Mouse (Mus musculus): ENCODE data around the gene Tbrg4. TPM values are rescaled to one million over a fixed set of nuclear protein-coding genes. Genes with fewer than 3 reads are reported as not detected.

Gene Tbrg4
- polyA plus RNA-seq, 1 experiment from 2014 or later = 49.8 TPM

GRCm38 (mm10) chr11:6628568-6628967 is 2.7 kb upstream of the Tbrg4 start:
- 35% methylated on average over 4 of the region's 4 CpGs for WGBS
- Histone ChIP-seq H3K36me3 (ENCODE audit: control insufficient read depth, insufficient read depth) (peaks cover 5% of the 10 kb centered on the region; the same call in 1 of the 2 replicates), H3K9ac (ENCODE audit: low read length) (no peak overlapping the region), H3K27me3 (ENCODE audit: control insufficient read depth, insufficient read depth, low read length) (no peaks in the 10 kb centered on the region), H3K9me3 (replicated peaks; ENCODE audit: control insufficient read depth, low read length) (no peaks in the 10 kb centered on the region), H3K4me3 (ENCODE audit: low read length) (no peak overlapping the region), H3K4me2 (ENCODE audit: low read depth, low read length) (no peak overlapping the region), H3K27ac (ENCODE audit: low read length) (no peak overlapping the region), H3K4me1 (ENCODE audit: control insufficient read depth, insufficient read depth, low read length) (peaks cover 18% of the 10 kb centered on the region)
- ATAC-seq (replicated peaks; ENCODE audit: extremely low read depth, insufficient read depth, low FRiP score) = no peak

DNA sequence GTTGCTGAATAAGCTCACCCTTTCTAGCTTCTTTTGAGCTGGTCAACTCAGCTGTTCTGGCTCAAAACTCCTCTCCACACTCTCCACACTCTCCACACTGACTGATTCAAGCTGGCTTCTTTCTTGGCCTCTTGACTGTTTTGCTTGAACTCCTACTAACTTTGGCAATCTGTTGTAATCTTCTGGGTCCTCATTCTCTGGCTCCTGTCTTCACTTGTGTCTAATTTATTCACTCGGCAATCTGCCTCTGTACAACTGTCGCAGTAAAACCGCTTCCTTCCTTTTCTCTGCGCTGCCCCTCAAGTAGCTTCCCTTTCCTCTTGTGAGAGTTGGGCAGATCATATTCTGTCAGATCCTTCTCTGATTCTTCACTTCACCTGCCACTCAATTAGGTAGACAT is 1.9 kb upstream of the Tbrg4 start:
- Histone ChIP-seq H3K4me3 (ENCODE audit: low read length) (no peak overlapping the region), H3K27ac (ENCODE audit: low read length) (peak overlapping the region; percentile 41), H3K9ac (ENCODE audit: low read length) (no peak overlapping the region), H3K36me3 (ENCODE audit: control insufficient read depth, insufficient read depth) (peaks cover 13% of the 10 kb centered on the region), H3K4me1 (ENCODE audit: control insufficient read depth, insufficient read depth, low read length) (peaks cover 25% of the 10 kb centered on the region), H3K9me3 (replicated peaks; ENCODE audit: control insufficient read depth, low read length) (no peaks in the 10 kb centered on the region), H3K4me2 (ENCODE audit: low read depth, low read length) (no peak overlapping the region), H3K27me3 (ENCODE audit: control insufficient read depth, insufficient read depth, low read length) (no peaks in the 10 kb centered on the region)
- no peak for ATAC-seq (replicated peaks; ENCODE audit: extremely low read depth, insufficient read depth, low FRiP score)
- WGBS = 73% methylated on average over 4 of the region's 4 CpGs

DNA sequence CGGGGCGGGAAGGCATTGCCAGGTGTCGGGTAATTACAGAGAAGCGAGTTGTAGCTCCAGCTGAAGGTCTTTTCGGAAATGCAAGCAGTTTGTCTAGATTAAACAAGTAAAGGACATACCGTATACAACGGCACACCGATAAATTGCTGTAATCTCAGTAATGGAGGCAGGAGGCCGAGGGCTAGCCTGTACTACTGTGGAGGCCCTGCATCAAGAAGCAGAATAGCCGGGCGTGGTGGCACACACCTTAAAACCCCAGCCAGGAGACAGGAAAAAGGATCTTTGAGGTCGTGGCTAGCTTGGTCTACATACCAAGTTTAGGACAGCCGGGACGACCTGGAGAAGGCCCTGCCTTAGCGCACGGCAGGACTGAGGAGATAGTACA is 513 bp upstream of the Tbrg4 start:
- H3K4me2 ChIP-seq (ENCODE audit: low read depth, low read length) = peak overlapping the region; percentile 83
- WGBS = 9% methylated on average over 16 of the region's 16 CpGs
- H3K36me3 ChIP-seq (ENCODE audit: control insufficient read depth, insufficient read depth) = peaks cover 22% of the 10 kb centered on the region
- peak overlapping the region; percentile 89 for H3K27ac ChIP-seq (ENCODE audit: low read length)
- peaks cover 25% of the 10 kb centered on the region for H3K4me1 ChIP-seq (ENCODE audit: control insufficient read depth, insufficient read depth, low read length)
- H3K27me3 ChIP-seq (ENCODE audit: control insufficient read depth, insufficient read depth, low read length) = no peaks in the 10 kb centered on the region
- H3K9ac ChIP-seq (ENCODE audit: low read length) = peak overlapping the region; percentile 84
- no peak for ATAC-seq (replicated peaks; ENCODE audit: extremely low read depth, insufficient read depth, low FRiP score)
- H3K4me3 ChIP-seq (ENCODE audit: low read length) = peak overlapping the region; percentile 76
- no peaks in the 10 kb centered on the region for H3K9me3 ChIP-seq (replicated peaks; ENCODE audit: control insufficient read depth, low read length)

DNA sequence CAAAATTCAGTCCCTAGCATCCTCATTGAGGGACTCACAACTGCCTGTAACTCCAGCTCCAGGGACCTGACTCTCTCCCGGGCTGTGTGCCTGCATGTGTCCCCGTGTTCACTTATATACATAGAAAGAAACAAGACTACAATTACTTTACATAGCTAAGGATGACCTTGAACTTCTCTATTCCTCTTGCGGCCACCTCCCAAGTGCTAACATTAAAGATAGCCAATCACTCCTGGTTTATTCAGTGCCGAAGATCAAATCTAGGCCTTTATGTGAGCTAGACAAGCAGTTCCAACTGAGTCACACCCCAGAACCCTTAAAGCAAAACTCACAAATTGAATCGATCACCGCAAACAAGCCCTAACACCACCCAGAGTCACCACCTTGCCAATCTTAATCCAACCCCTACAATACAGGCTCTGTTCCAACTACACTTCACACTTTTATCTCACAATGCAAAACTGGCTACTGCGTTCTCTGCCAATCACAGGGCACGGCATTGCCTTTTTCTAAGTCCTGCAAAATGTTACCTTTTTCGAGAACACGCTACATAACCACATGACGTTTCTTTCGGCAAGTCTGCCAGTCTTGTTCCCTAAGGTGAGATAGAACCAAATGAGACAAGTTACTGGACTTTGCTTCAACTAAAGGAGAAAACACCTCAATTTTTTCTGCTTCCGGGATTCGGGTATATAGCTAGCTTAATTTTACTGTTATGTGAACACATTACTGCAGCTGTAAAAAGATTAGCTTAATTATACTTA is 1.1 kb downstream of the Tbrg4 start:
- Histone ChIP-seq H3K9ac (ENCODE audit: low read length) (peak overlapping the region; percentile 84), H3K4me2 (ENCODE audit: low read depth, low read length) (peak overlapping the region; percentile 90), H3K27ac (ENCODE audit: low read length) (peak overlapping the region; percentile 46; the same call in 1 of the 2 replicates), H3K4me1 (ENCODE audit: control insufficient read depth, insufficient read depth, low read length) (peaks cover 25% of the 10 kb centered on the region), H3K9me3 (replicated peaks; ENCODE audit: control insufficient read depth, low read length) (no peaks in the 10 kb centered on the region), H3K36me3 (ENCODE audit: control insufficient read depth, insufficient read depth) (peaks cover 38% of the 10 kb centered on the region), H3K4me3 (ENCODE audit: low read length) (peak overlapping the region; percentile 76), H3K27me3 (ENCODE audit: control insufficient read depth, insufficient read depth, low read length) (no peaks in the 10 kb centered on the region)
- no peak for ATAC-seq (replicated peaks; ENCODE audit: extremely low read depth, insufficient read depth, low FRiP score)
- WGBS = 45% methylated on average over 14 of the region's 14 CpGs

GRCm38 (mm10) chr11:6623704-6624103 is 2.2 kb downstream of the Tbrg4 start:
- H3K27ac ChIP-seq (ENCODE audit: low read length) = no peak overlapping the region
- whole genome bisulfite sequencing = 82% methylated on average over 10 of the region's 10 CpGs
- H3K4me2 ChIP-seq (ENCODE audit: low read depth, low read length) = peak overlapping the region; percentile 90
- H3K9ac ChIP-seq (ENCODE audit: low read length) = no peak overlapping the region
- ATAC-seq (replicated peaks; ENCODE audit: extremely low read depth, insufficient read depth, low FRiP score) = no peak
- H3K9me3 ChIP-seq (replicated peaks; ENCODE audit: control insufficient read depth, low read length) = no peaks in the 10 kb centered on the region
- peaks cover 49% of the 10 kb centered on the region for H3K36me3 ChIP-seq (ENCODE audit: control insufficient read depth, insufficient read depth)
- no peaks in the 10 kb centered on the region for H3K27me3 ChIP-seq (ENCODE audit: control insufficient read depth, insufficient read depth, low read length)
- peak overlapping the region; percentile 76 for H3K4me3 ChIP-seq (ENCODE audit: low read length)
- H3K4me1 ChIP-seq (ENCODE audit: control insufficient read depth, insufficient read depth, low read length) = peaks cover 25% of the 10 kb centered on the region

DNA sequence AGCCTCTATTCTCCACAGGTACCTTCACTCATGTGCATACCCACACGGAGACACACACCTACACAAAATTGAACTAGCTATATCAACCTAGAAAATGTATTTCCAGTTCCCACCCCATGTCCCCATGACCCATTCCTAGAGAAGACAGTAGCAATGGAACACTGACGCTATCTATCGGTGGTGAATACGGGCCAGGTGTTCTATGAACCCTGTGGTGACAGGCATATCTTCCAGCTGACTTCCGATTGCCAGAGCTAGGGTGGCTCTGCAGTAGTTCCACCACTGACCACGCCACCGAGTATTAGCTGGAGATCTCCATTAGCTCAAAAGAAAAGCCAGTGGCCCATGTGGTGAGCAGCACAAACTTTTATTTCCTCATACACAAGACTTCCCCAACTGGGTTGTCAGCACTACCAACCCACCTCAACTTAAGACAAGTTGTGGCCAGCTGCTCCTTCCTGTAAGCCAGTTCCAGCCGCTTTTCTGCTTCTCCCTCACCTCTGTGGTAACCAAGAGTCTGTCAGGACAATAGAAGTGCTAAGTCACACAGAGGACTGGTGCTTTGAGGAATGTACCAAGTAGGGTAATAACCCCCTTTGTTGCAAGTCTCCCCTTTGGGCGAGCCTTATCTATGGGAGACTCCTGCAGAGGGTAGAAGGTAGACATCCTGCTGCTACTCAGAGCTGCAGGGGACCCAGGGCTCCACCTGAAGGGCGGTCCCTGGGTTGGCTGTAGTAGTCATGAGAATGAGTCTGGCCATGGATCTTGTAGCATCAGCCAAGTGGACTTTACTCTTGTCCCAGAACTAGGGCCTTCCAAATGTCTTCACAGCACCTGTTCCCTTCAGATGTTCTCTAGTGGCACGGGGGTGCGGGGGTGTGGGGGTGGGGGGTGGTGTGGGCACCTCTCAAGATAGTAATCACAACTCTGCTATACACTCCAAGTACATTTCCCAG is 10.3 kb downstream of the Tbrg4 start:
- WGBS = 76% methylated on average over 12 of the region's 12 CpGs
- Histone ChIP-seq H3K4me1 (ENCODE audit: control insufficient read depth, insufficient read depth, low read length) (no peaks in the 10 kb centered on the region), H3K27ac (ENCODE audit: low read length) (no peak overlapping the region), H3K36me3 (ENCODE audit: control insufficient read depth, insufficient read depth) (peaks cover 66% of the 10 kb centered on the region), H3K9ac (ENCODE audit: low read length) (no peak overlapping the region), H3K4me2 (ENCODE audit: low read depth, low read length) (no peak overlapping the region), H3K4me3 (ENCODE audit: low read length) (no peak overlapping the region), H3K9me3 (replicated peaks; ENCODE audit: control insufficient read depth, low read length) (no peaks in the 10 kb centered on the region), H3K27me3 (ENCODE audit: control insufficient read depth, insufficient read depth, low read length) (no peaks in the 10 kb centered on the region)
- 0 out of 2 replicates have a peak, but pooled peaks have one; percentile 23 for ATAC-seq (replicated peaks; ENCODE audit: extremely low read depth, insufficient read depth, low FRiP score)

DNA sequence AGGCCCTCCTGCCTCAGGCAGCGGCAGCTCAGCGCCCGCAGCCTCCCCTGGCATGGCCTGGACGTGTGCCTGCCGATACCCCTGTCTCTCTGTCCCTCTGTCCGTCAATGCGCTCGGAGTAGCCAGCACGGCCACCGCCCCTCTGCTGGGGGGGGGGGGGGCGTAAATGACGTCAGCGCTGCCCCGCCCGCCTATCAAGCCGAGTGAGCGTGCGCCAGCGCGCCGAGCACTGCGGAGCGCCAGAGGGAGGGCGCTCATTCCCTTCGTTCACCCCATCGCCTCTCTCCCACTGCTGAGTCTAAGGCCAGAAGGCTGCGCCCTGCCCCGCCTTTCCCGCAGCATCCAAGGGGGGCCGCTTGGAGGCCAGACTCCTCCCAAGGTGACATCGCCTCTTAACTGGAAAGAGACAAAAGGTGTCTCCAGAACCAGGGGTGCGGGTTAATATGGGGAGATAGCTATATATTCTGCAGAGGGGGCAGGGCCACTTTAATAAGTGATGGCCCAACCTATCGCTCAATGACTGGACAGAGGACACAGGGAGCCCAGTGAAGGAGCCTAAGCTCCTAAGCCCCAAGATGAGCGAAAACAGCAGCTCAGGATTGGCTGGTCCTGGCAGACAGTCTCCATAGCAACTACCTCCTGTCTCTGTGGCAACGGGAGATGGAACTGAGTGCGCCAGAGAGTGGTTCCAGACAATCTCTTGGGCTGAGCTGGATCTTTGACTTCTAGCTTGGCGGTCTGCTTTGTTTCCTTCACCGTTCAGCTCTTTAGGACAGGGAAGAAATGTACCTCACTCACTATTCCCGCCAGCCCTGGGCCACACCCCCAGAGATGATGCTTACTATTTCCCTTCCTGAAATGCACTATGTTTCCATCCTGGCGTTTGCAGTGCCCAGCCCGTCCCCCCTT is 20.1 kb downstream of the Tbrg4 start, which contains the start of gene Nacad:
Gene Nacad, minus strand, starts transcription at position 563 of the 909 bp plus-strand sequence.
- ATAC-seq (replicated peaks; ENCODE audit: extremely low read depth, insufficient read depth, low FRiP score) = 0 out of 2 replicates have a peak, but pooled peaks have one; percentile 20
- Histone ChIP-seq H3K36me3 (ENCODE audit: control insufficient read depth, insufficient read depth) (peaks cover 1% of the 10 kb centered on the region; the same call in 1 of the 2 replicates), H3K9me3 (replicated peaks; ENCODE audit: control insufficient read depth, low read length) (no peaks in the 10 kb centered on the region), H3K27me3 (ENCODE audit: control insufficient read depth, insufficient read depth, low read length) (peaks cover 41% of the 10 kb centered on the region), H3K4me1 (ENCODE audit: control insufficient read depth, insufficient read depth, low read length) (peaks cover 21% of the 10 kb centered on the region), H3K4me2 (ENCODE audit: low read depth, low read length) (peak within 1 kb of the TSS; percentile 72), H3K4me3 (ENCODE audit: low read length) (peak within 1 kb of the TSS; percentile 49), H3K27ac (ENCODE audit: low read length) (no peak within 1 kb of the TSS), H3K9ac (ENCODE audit: low read length) (peak within 1 kb of the TSS; percentile 63)
- 7% methylated on average over 36 of the region's 41 CpGs for WGBS

- peaks cover 21% of the 10 kb centered on the region for H3K4me1 ChIP-seq (ENCODE audit: control insufficient read depth, insufficient read depth, low read length)
- H3K9me3 ChIP-seq (replicated peaks; ENCODE audit: control insufficient read depth, low read length) = no peaks in the 10 kb centered on the region
- H3K36me3 ChIP-seq (ENCODE audit: control insufficient read depth, insufficient read depth) = no peaks in the 10 kb centered on the region
- 12% methylated on average over 13 of the region's 13 CpGs for WGBS
- H3K4me3 ChIP-seq (ENCODE audit: low read length) = peak overlapping the region; percentile 49
- H3K4me2 ChIP-seq (ENCODE audit: low read depth, low read length) = peak overlapping the region; percentile 72
- no peak overlapping the region for H3K27ac ChIP-seq (ENCODE audit: low read length)
- ATAC-seq (replicated peaks; ENCODE audit: extremely low read depth, insufficient read depth, low FRiP score) = no peak
- peaks cover 46% of the 10 kb centered on the region for H3K27me3 ChIP-seq (ENCODE audit: control insufficient read depth, insufficient read depth, low read length)
- peak overlapping the region; percentile 63 for H3K9ac ChIP-seq (ENCODE audit: low read length)
Measured at GRCm38 (mm10) chr11:6605021-6605481, 20.8 kb downstream of the Tbrg4 start.
